Mouse (Mus musculus): Measurements from ENCODE around the gene Htr5a. TPM values are rescaled to one million over a fixed set of nuclear protein-coding genes. Genes with fewer than 3 reads are reported as not detected.

The Htr5a gene
- not detected in 2 replicates for polyA plus RNA-seq (2012; rRNA removed)

GRCm38 (mm10) chr5:27841701-27842295 is at the start of gene Htr5a:
Gene Htr5a, plus strand, starts transcription at chr5:27842149.
- no peak for DNase-seq (ENCODE audit: low spot score)

- no peak for DNase-seq (ENCODE audit: low spot score)
Observed at GRCm38 (mm10) chr5:27792173-27792470, 49.8 kb upstream of the Htr5a start.

DNA sequence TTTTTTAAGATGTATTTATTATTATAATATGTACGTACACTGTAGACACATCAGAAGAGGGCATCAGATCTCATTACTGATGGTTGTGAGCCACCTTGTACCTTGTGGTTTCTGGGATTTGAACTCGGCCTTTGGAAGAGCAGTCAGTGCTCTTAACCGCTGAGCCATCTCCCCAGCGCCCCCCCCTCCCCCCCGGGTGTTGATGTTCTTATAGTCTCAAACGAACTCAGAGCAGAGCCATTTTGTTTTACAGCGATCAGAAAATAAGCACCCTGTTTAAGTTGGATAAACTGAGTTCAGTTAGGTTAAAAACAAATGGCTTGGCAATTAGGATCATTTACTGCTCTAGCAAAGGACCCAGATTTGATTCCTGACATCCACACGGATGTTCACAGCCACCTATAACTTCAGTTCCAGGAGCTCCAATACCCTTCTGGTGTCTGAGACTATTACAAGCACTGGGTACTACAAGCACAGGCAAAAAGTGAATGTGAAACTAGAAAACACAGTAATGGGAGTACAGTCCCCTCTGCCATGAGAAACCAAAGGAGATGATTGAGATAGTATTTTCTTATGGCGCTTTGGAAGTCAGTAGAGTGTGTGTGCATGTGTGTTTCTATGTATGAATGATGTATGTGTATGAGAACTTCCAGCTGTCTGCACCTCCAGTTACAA is 49.3 kb upstream of the Htr5a start:
- no peak for DNase-seq (ENCODE audit: low spot score)

- no peak for DNase-seq (ENCODE audit: low spot score)
Observed at GRCm38 (mm10) chr5:27793923-27794322, 48.0 kb upstream of the Htr5a start.

GRCm38 (mm10) chr5:27814282-27814681 is 27.7 kb upstream of the Htr5a start:
- DNase-seq (ENCODE audit: low spot score): no peak

- no peak for DNase-seq (ENCODE audit: low spot score)
Observed at GRCm38 (mm10) chr5:27818840-27819672, 22.9 kb upstream of the Htr5a start.

DNA sequence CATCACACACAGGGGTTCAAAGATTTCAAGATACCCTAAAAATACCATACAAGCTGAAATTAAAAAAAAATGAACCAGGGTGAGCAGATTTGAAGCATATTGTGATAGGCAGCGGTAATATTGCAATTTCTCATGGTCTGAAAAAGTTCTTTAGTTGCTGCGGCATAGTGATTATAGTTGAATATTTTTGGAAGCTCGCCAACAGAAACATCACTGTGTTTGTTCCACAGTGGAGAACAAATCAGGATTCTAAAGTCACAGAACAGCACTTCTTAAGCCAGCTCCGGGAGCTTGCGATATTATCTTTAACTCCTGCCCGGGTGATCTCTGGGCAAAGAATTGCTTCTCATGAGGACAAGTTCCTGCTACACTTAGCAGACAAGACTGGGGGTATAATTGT is 20.8 kb upstream of the Htr5a start:
- no peak for DNase-seq (ENCODE audit: low spot score)

DNA sequence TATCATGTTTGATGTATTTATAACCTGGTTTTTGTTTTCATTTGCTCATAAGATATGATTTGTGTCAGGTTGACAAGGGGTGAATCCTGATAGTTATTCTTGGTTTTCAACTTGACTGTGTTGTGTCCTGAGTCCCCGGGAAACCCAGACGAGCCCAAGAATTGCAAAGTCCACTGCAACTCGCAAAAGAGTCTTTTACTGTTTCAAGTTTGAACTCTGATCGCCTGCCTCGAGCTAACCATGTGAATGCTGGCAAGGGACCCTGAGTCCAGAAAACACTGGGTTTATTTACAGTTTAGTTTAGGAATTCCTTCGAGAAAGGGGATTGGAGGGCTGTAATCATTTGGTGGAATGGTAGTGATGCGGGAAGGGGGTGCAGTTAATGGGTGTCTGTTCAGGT is 14.0 kb upstream of the Htr5a start:
- no peak for DNase-seq (ENCODE audit: low spot score)

DNA sequence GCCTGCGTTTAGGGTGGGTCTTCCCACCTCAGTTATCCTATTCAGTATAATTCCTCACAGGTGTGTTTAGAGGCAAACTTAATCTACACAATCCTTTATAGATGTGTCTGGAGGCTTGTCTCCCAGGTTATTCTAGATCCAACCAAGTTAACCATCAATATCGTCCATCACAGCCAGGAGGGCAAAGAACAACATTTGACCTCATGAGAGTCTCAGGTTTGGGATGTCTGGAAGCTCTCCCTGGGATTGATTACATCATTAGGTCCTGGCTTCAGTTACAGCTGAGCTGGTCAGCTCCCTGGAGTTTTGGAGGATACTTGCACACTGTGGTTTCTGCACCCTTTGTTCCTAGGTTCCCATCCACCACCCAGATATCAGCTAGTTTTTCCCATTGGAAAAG is 6.9 kb upstream of the Htr5a start:
- DNase-seq (ENCODE audit: low spot score): no peak

GRCm38 (mm10) chr5:27838061-27838460 is 3.9 kb upstream of the Htr5a start:
- DNase-seq (ENCODE audit: low spot score): no peak

GRCm38 (mm10) chr5:27842671-27843320 is 847 bp downstream of the Htr5a start:
- no peak for DNase-seq (ENCODE audit: low spot score)

DNA sequence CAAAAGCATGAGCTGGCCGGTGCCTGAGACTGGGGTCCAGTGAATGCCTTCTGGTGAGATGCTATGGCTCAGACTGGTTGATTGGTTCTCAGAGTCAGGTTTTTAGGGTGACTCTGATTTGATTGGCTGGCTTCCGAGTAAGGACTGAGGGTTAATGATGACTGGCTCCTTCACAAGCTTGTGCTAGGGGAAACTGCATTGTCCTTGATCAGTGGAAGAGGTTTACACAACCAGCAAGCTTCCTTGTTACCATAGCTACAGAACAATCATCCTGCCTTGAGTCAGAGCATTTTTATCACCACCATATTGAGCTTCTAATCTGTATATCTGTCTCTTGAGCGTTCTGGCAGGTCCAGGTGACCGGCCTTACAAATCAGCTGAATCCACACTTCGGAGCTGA is 5.0 kb downstream of the Htr5a start:
- DNase-seq (ENCODE audit: low spot score): no peak

DNA sequence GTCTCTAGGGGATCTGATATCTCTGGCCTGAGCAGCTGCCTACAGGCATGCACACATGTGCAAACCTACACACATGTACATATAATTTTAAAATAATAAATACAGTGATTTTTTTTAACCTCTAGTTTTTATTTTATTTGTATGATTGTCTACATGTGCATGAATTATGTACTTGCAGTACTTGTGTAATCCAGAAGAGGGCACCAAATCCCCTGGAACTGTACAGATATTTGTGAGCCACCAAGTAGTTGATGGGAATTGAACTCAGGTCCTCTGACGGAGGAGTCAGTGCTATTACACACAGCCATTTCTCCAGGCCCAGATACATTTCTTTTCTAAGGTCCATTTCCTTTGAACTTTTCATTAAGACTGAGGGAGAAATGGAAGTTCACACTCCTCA is 12.3 kb downstream of the Htr5a start:
- DNase-seq (ENCODE audit: low spot score): no peak

GRCm38 (mm10) chr5:27855726-27856125 is 13.8 kb downstream of the Htr5a start:
- DNase-seq (ENCODE audit: low spot score): no peak

DNA sequence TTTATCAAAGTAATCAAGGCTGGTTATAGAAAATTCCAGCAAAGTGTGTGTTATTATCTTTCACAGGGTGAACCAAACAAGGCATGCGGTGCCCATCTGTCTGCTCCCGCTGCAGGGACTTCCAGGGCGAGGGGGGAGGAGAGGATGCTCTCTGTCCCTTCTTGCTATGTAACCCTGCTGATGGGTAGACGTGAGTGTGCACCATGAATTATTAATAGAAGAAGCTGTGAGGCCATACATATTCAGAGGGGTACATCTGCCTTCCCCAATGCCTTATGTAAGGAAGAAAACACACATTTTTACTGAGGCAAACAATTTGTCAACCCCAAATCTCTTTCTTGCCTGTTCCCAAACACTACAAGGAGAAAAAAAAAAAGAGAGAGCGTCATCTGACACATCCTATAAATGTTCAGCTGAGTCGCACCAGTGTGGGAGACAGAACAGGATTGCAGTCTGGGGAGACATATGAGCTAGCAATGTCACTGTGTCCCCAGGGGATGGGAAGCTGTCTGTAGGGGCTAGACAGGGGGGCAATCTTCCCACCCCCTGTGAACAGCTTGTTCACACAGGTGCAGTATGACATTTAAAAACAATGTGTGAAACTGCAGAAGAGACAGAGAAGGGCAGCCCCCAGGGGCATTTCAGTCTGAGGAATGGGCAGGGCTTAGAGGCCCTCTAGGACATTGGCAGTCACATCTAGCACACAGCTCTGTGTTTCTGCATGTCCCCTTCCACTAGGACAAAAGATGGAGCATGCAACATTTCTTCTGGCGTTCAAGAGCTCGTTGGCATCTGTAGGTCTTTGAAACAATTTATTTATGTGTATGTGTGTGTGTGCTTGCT is 31.5 kb downstream of the Htr5a start:
- no peak for DNase-seq (ENCODE audit: low spot score)

DNA sequence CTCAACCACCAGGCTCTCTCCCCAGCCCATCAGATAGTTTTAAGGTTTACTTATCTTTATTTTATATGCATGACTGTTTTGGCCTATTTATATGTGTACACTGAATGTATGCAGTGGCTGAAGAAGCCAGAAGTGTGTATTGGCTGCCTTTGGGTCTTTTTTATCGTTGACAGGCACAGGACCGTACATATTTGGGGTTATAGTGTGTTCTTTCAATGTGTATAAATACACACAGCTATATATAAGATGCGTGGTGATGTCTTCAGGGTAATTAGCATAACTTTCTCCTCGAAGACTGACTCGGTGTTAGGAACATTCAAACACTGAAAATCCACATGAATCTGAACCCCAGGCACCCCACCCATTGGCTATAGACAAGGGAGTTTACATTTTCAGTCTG is 32.3 kb downstream of the Htr5a start:
- no peak for DNase-seq (ENCODE audit: low spot score)

GRCm38 (mm10) chr5:27875341-27876105 is 33.6 kb downstream of the Htr5a start:
- DNase-seq (ENCODE audit: low spot score): no peak

DNA sequence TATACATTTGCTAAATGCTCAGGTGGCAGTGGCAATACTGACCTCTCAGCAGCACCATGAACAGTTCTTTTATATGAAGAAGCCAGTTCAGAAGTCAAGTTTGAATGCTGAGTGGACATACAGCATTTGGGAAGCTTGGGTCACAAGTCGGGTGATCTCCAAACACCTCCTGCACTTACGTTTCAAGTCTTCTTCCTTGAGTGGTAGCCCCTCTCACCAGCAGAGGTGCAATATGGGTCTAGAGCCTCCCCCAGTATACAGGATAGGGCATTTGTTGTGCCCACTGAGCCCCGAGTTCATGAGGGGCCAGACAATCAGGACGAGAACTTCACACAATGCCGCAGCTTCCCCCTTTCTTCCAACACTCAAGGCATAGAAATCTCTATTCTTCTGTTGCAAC is 36.4 kb downstream of the Htr5a start:
- no peak for DNase-seq (ENCODE audit: low spot score)

- DNase-seq (ENCODE audit: low spot score): no peak
Observed at GRCm38 (mm10) chr5:27879726-27880125, 37.8 kb downstream of the Htr5a start.

- no peak for DNase-seq (ENCODE audit: low spot score)
Observed at GRCm38 (mm10) chr5:27880329-27881036, 38.5 kb downstream of the Htr5a start.
